Mouse (Mus musculus) liver, embryonic 11.5 days (tissue): ENCODE measurements around the gene Mmp19. TPM values are rescaled to one million over a fixed set of nuclear protein-coding genes. Genes with fewer than 3 reads are reported as not detected.

Source experiments
- ATAC-seq: fragments of 200-750 bp; cut with Nextera tagmentation; replicated peaks from 2 replicates; pipeline ENCODE4 v1.8.0; 2017; ENCODE audit warnings: moderate number of reproducible peaks, mild to moderate bottlenecking, moderate TSS enrichment, moderate library complexity; ENCODE audit not compliant: low FRiP score
- DNase-seq: peaks from one replicate; pipeline ENCODE4 v3.0.0-alpha.2; 2017; ENCODE audit warnings: low spot score
- H3K27ac ChIP-seq: fragments of 300-500 bp; sonication (generic); 2 replicates; pipeline ENCODE4 v1.5.1; 2014; ENCODE audit warnings: mild to moderate bottlenecking, low read depth, low read length, control low read depth
- H3K27me3 ChIP-seq: fragments of 300-500 bp; sonication (generic); replicated peaks from 2 replicates; pipeline ENCODE4 v1.6.1; 2014; ENCODE audit warnings: low read length, mixed read lengths; ENCODE audit not compliant: control insufficient read depth, insufficient read depth
- H3K36me3 ChIP-seq: fragments of 300-500 bp; sonication (generic); 2 replicates; pipeline ENCODE4 v1.6.1; 2014; ENCODE audit warnings: mild to moderate bottlenecking, low read length, moderate library complexity, mixed read lengths; ENCODE audit not compliant: control insufficient read depth, insufficient read depth
- H3K4me1 ChIP-seq: fragments of 300-500 bp; sonication (generic); replicated peaks from 2 replicates; pipeline ENCODE4 v1.6.1; 2014; ENCODE audit warnings: low read length, mixed read lengths; ENCODE audit not compliant: control insufficient read depth, insufficient read depth
- H3K4me2 ChIP-seq: fragments of 300-500 bp; sonication (generic); 2 replicates; pipeline ENCODE4 v1.6.1; 2014; ENCODE audit warnings: mild to moderate bottlenecking, control low read depth, moderate library complexity
- H3K4me3 ChIP-seq: fragments of 300-500 bp; sonication (generic); 2 replicates; pipeline ENCODE4 v1.5.1; 2014; ENCODE audit warnings: low read depth, low read length, control low read depth
- H3K9ac ChIP-seq: fragments of 300-500 bp; sonication (generic); 2 replicates; pipeline ENCODE4 v1.6.1; 2014; ENCODE audit warnings: low read depth, low read length, control low read depth
- H3K9me3 ChIP-seq: fragments of 300-500 bp; sonication (generic); 2 replicates; pipeline ENCODE4 v1.6.1; 2016; ENCODE audit warnings: low read length, inconsistent platforms, mixed read lengths; ENCODE audit not compliant: control insufficient read depth
- WGBS: fragments of 180-500 bp; shearing (Covaris S2); extraction: QIAGEN DNeasy Blood & Tissue Kit; methylation state at CpG from one replicate; pipeline ENCODE4 v1.1.7; 2014; 5-methylcytosine and 5-hydroxymethylcytosine counted together
- polyA plus RNA-seq: library from polyadenylated mRNA; unstranded; fragments of >200 nt; fragmentation: Nextera tagmentation; extraction: Ambion mirVana; gene quantifications from 2 replicates; pipeline ENCODE4 v1.2.1, GENCODE M21; 2014

The Mmp19 gene
- polyA plus RNA-seq, 1 experiment from 2014 or later, result 9.2 TPM

- ATAC-seq (no peak), DNase-seq (no peak)
- no peak overlapping the region for H3K4me2 ChIP-seq
- no peak overlapping the region for H3K4me3 ChIP-seq
- H3K27me3 ChIP-seq, result no peaks in the 10 kb centered on the region
- H3K9ac ChIP-seq, result no peak overlapping the region
- WGBS, result 76% methylated on average over 3 of the region's 3 CpGs
- no peak overlapping the region for H3K27ac ChIP-seq
- H3K4me1 ChIP-seq, result no peaks in the 10 kb centered on the region
- peaks cover 17% of the 10 kb centered on the region; the same call in 1 of the 2 replicates for H3K36me3 ChIP-seq
- H3K9me3 ChIP-seq, result no peaks in the 10 kb centered on the region
Measured at GRCm38 (mm10) chr10:128850339-128850738, 59.6 kb downstream of the Mmp19 start.

Other genes starting within 250 kb of the Mmp19 start
- 9.9 and 11.1 TPM in 2 replicates for gene Zc3h10, start 243.1 kb upstream of the Mmp19 start, polyA plus RNA-seq
- gene Rpl41, start 241.6 kb upstream of the Mmp19 start, polyA plus RNA-seq, result 3,476 and 3,859 TPM in 2 replicates
- gene Pa2g4, start 224.9 kb upstream of the Mmp19 start, polyA plus RNA-seq, result 384 and 397 TPM in 2 replicates
- 3.0 and 3.7 TPM in 2 replicates for gene Erbb3, start 201.3 kb upstream of the Mmp19 start, polyA plus RNA-seq
- gene Rps26, start 164.2 kb upstream of the Mmp19 start, polyA plus RNA-seq, result 848 and 955 TPM in 2 replicates
- 0.96 and 1.3 TPM in 2 replicates for gene Ikzf4, start 144.9 kb upstream of the Mmp19 start, polyA plus RNA-seq
- gene Suox, start 116.8 kb upstream of the Mmp19 start, polyA plus RNA-seq, result 12.4 and 12.5 TPM in 2 replicates
- gene Rab5b, start 94.6 kb upstream of the Mmp19 start, polyA plus RNA-seq, result 46.9 and 47.1 TPM in 2 replicates
- gene Pmel, start 86.7 kb upstream of the Mmp19 start, polyA plus RNA-seq, result 0.83 and 0.85 TPM in 2 replicates
- 102 and 117 TPM in 2 replicates for gene Cdk2, start 85.9 kb upstream of the Mmp19 start, polyA plus RNA-seq
- gene Dgka, start 46.1 kb upstream of the Mmp19 start, polyA plus RNA-seq, result 4.6 and 5.5 TPM in 2 replicates
- 40.1 and 42.1 TPM in 2 replicates for gene Pym1, start 43.0 kb upstream of the Mmp19 start, polyA plus RNA-seq
- 32.5 and 34.1 TPM in 2 replicates for gene Dnajc14, start 13.2 kb downstream of the Mmp19 start, polyA plus RNA-seq
- gene Tmem198b, start 13.5 kb downstream of the Mmp19 start, polyA plus RNA-seq, result 8.1 and 8.8 TPM in 2 replicates
- gene Sarnp, start 26.4 kb downstream of the Mmp19 start, polyA plus RNA-seq, result 229 and 250 TPM in 2 replicates
- gene Ormdl2, start 30.7 kb downstream of the Mmp19 start, polyA plus RNA-seq, result 114 and 116 TPM in 2 replicates
- gene Gdf11, start 100.8 kb downstream of the Mmp19 start, polyA plus RNA-seq, result 3.3 and 3.5 TPM in 2 replicates
- gene Cd63, start 110.1 kb downstream of the Mmp19 start, polyA plus RNA-seq, result 193 and 198 TPM in 2 replicates
- gene Rdh5, start 132.0 kb downstream of the Mmp19 start, polyA plus RNA-seq, result 11.1 and 13.1 TPM in 2 replicates
- gene Bloc1s1, start 133.1 kb downstream of the Mmp19 start, polyA plus RNA-seq, result 128 and 140 TPM in 2 replicates
- 0.14 and 0.21 TPM in 2 replicates for gene Itga7, start 142.9 kb downstream of the Mmp19 start, polyA plus RNA-seq
- not detected in 2 replicates for gene Mettl7b, start 170.1 kb downstream of the Mmp19 start, polyA plus RNA-seq
- not detected in 2 replicates for gene Olfr9, start 198.5 kb downstream of the Mmp19 start, polyA plus RNA-seq
- gene Olfr763, start 219.9 kb downstream of the Mmp19 start, polyA plus RNA-seq, result not detected in 2 replicates
- not detected in 2 replicates for gene Olfr764-ps1, start 249.0 kb downstream of the Mmp19 start, polyA plus RNA-seq